ENCODE assay signal across 16 mouse cellular contexts in genomic region chr13:92095131-92096090, GRCm38 (mm10). TPM values are rescaled to one million over a fixed set of nuclear protein-coding genes. Genes with fewer than 3 reads are reported as not detected.
DNase-seq lines count a peak whose midpoint lies in the region; ATAC-seq lines count a peak whose summit lies in the region.
"Had no signal": no experiment of that assay in that cellular context is flagged by ENCODE, and none has a peak within 500 bp of the region (broad histone marks: within the 10 kb centered on the region; RNA-seq: fewer than 3 reads in every experiment).

No protein-coding gene starts in this region.

- H3K4me2 ChIP-seq in kidney, embryonic 15.5 days: no peak overlapping the region
- H3K4me2 ChIP-seq in intestine, embryonic 15.5 days (replicated peaks): no peak overlapping the region
- H3K4me2 ChIP-seq: embryonic facial prominence, embryonic 15.5 days had no signal

- no peak overlapping the region for H3K4me3 ChIP-seq in kidney, embryonic 15.5 days (replicated peaks)
- H3K4me3 ChIP-seq in intestine, embryonic 15.5 days (replicated peaks): no peak overlapping the region
- H3K4me3 ChIP-seq: embryonic facial prominence, embryonic 15.5 days had no signal

- H3K27ac ChIP-seq in kidney, embryonic 15.5 days: no peak overlapping the region
- H3K27ac ChIP-seq in intestine, embryonic 15.5 days: no peak overlapping the region
- H3K27ac ChIP-seq: embryonic facial prominence, embryonic 15.5 days; liver, embryonic 14.5 days had no signal

- peak; percentile 3 for DNase-seq in adrenal gland, adult 2 months
- DNase-seq in adrenal gland, adult 8-10 months: no peak
- peak; percentile 77 for DNase-seq in kidney, adult 11 months
- DNase-seq in adipocyte (ENCODE audit: low spot score): peak; percentile 90
- DNase-seq in kidney, postnatal 4 days: peak; percentile 7 to 15
- no peak for DNase-seq in left cerebral cortex, adult 11 months (ENCODE audit: low spot score)
- DNase-seq: B cell, adult 2 months; cerebellum, postnatal 14 days; left cerebral cortex, postnatal 4 days; thymus, adult 2 months had no signal

- 73% methylated on average over 12 of the region's 12 CpGs for WGBS in kidney, embryonic 15.5 days
- WGBS in intestine, embryonic 15.5 days: 65% methylated on average over 12 of the region's 12 CpGs

- no peaks in the 10 kb centered on the region for H3K27me3 ChIP-seq in kidney, embryonic 15.5 days
- H3K27me3 ChIP-seq in intestine, embryonic 15.5 days (replicated peaks): no peaks in the 10 kb centered on the region
- H3K27me3 ChIP-seq: embryonic facial prominence, embryonic 15.5 days had no signal

- H3K9ac ChIP-seq in kidney, embryonic 15.5 days: no peak overlapping the region
- H3K9ac ChIP-seq in intestine, embryonic 15.5 days: no peak overlapping the region
- H3K9ac ChIP-seq: embryonic facial prominence, embryonic 15.5 days; liver, embryonic 14.5 days had no signal

- H3K36me3 ChIP-seq in kidney, embryonic 15.5 days: no peaks in the 10 kb centered on the region
- H3K36me3 ChIP-seq in intestine, embryonic 15.5 days: no peaks in the 10 kb centered on the region
- H3K36me3 ChIP-seq: embryonic facial prominence, embryonic 15.5 days had no signal

- no peak for ATAC-seq in kidney, embryonic 15.5 days (replicated peaks; ENCODE audit: low FRiP score)
- no peak for ATAC-seq in intestine, embryonic 15.5 days
- ATAC-seq: forebrain, embryonic 14.5 days had no signal

- H3K4me1 ChIP-seq in kidney, embryonic 15.5 days: 0 out of 2 replicates have a peak, but pooled peaks cover 3% of the 10 kb centered on the region
- no peaks in the 10 kb centered on the region for H3K4me1 ChIP-seq in intestine, embryonic 15.5 days (replicated peaks)

- no peaks in the 10 kb centered on the region for H3K9me3 ChIP-seq in kidney, embryonic 15.5 days (replicated peaks)
- no peaks in the 10 kb centered on the region for H3K9me3 ChIP-seq in intestine, embryonic 15.5 days
- H3K9me3 ChIP-seq: embryonic facial prominence, embryonic 15.5 days had no signal

RNA-seq across cellular contexts. Expression of gene Rasgrf2, which starts 36.0 kb away (rescaled TPM):
- total RNA-seq in adrenal gland, adult 2 months (2021): 1 to 10 TPM; 2.5 to 3.2 TPM
- 1.4 and 2.6 TPM in 2 replicates for polyA plus RNA-seq in adrenal gland, adult 2 months (2012; rRNA removed)
- total RNA-seq in adrenal gland, adult 8-10 months (2022): 1 to 10 TPM; 3.0 to 7.2 (median 4.7) TPM
- polyA plus RNA-seq in kidney, embryonic 15.5 days (2015; fragmentation: Nextera tagmentation; extraction: Ambion mirVana): 1.0 and 1.5 TPM in 2 replicates
- 2.9 and 3.7 TPM in 2 replicates for polyA plus RNA-seq in intestine, embryonic 15.5 days (2015; fragmentation: Nextera tagmentation; extraction: Ambion mirVana)
- total RNA-seq: MEL had no signal

Comparison
In these comparisons a context has a peak if more than half of its experiments do, and no peak if none do; other contexts are left out.
1. DNase-seq: peak in adrenal gland, adult 2 months (single experiment), kidney, adult 11 months (single experiment), adipocyte (single experiment) and kidney, postnatal 4 days (2 of 2); none in adrenal gland, adult 8-10 months (single experiment) and left cerebral cortex, adult 11 months (single experiment).